Mouse (Mus musculus) C2C12 (cell line): ENCODE measurements around the gene Txn1. TPM values are rescaled to one million over a fixed set of nuclear protein-coding genes. Genes with fewer than 3 reads are reported as not detected.

ENCODE experiments used
- H3K27me3 ChIP-seq: one replicate; pipeline ENCODE4 v1.6.1; 2011; ENCODE audit not compliant: control insufficient read depth, insufficient read depth, insufficient read length
- H3K36me3 ChIP-seq: one replicate; pipeline ENCODE4 v1.6.1; 2011; ENCODE audit not compliant: control insufficient read depth, insufficient read depth
- H3K4me3 ChIP-seq: one replicate; pipeline ENCODE4 v1.5.1; 2011; ENCODE audit warnings: mild to moderate bottlenecking, control low read depth; ENCODE audit not compliant: poor library complexity, insufficient read depth, severe bottlenecking
- H3K79me2 ChIP-seq: one replicate; pipeline ENCODE4 v1.6.1; 2011; ENCODE audit not compliant: control insufficient read depth, insufficient read depth
- H3K79me3 ChIP-seq: one replicate; pipeline ENCODE4 v1.6.1; 2011; ENCODE audit warnings: low read depth, control low read depth
- H3ac ChIP-seq: one replicate; pipeline ENCODE3; 2011; ENCODE audit warnings: low read depth; ENCODE audit not compliant: control insufficient read depth, insufficient read length
- CEBPB ChIP-seq: IDR thresholded peaks from one replicate; pipeline ENCODE4 v1.6.1; 2011; ENCODE audit warnings: low read depth, mild to moderate bottlenecking, control low read depth, moderate library complexity
- CTCF ChIP-seq: IDR thresholded peaks from one replicate; pipeline ENCODE4 v1.5.1; 2011; ENCODE audit not compliant: control insufficient read depth, insufficient read depth, insufficient read length
- FOSL1 ChIP-seq: IDR thresholded peaks from one replicate; pipeline ENCODE4 v1.8.0; 2011; ENCODE audit warnings: mild to moderate bottlenecking, low read length; ENCODE audit not compliant: poor library complexity, insufficient read depth, severe bottlenecking
- MAX ChIP-seq: IDR thresholded peaks from one replicate; pipeline ENCODE4 v1.6.1; 2011; ENCODE audit warnings: mild to moderate bottlenecking, control low read depth
- MYOD1 ChIP-seq: IDR thresholded peaks from one replicate; pipeline ENCODE4 v1.6.1; 2011; ENCODE audit warnings: low read depth; ENCODE audit not compliant: control insufficient read depth, insufficient read length
- MYOG ChIP-seq: IDR thresholded peaks from one replicate; pipeline ENCODE4 v1.6.1; 2011; ENCODE audit not compliant: control insufficient read depth, insufficient read length; ENCODE audit errors: extremely low read depth
- USF1 ChIP-seq: IDR thresholded peaks from one replicate; pipeline ENCODE4 v1.6.1; 2011; ENCODE audit warnings: low read depth, mild to moderate bottlenecking, control low read depth, moderate library complexity
- polyA plus RNA-seq: library from polyadenylated mRNA; unstranded; fragments of >200 nt; fragmentation: generic; extraction: Trizol; gene quantifications from one replicate; pipeline ENCODE4 v1.2.1, GENCODE M21; 2012; ENCODE audit warnings: missing spikeins

The Txn1 gene
- polyA plus RNA-seq, 1 experiment = 623 TPM

- no peak overlapping the region for H3ac ChIP-seq
- no peaks in the 10 kb centered on the region for H3K79me3 ChIP-seq
- no peaks in the 10 kb centered on the region for H3K27me3 ChIP-seq
- no peak overlapping the region for H3K4me3 ChIP-seq
- H3K79me2 ChIP-seq = no peaks in the 10 kb centered on the region
- H3K36me3 ChIP-seq = peaks cover 3% of the 10 kb centered on the region
- TF ChIP-seq MYOG = no peak
- no peak for TF ChIP-seq MAX
- no peak for TF ChIP-seq USF1
- no peak for TF ChIP-seq MYOD1
- no peak for TF ChIP-seq CTCF
- no peak for TF ChIP-seq FOSL1
- TF ChIP-seq CEBPB = no peak
Measured at GRCm38 (mm10) chr4:57937292-57937691, 18.9 kb downstream of the Txn1 start.

DNA sequence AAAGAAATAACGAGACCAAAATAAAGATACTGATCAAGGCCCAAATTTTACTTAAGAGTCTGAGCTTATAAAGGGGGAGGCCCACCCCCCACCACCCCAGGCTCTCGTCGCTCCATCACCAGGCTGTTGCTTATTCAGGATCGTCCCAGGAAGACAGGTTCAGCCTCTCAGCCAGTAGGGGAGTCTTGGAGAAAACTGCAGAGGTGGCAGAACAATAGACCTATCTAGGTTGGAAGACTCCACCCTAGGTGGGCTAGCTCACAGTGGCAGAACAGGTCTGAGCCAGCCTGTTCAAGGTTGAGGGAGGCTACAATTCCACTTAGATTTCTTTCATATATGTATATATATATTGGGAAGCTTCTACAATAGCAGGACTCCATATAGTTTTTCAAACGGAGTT, 22.0 kb downstream of the Txn1 start:
- Histone ChIP-seq H3K79me2 (no peaks in the 10 kb centered on the region), H3ac (no peak overlapping the region), H3K36me3 (no peaks in the 10 kb centered on the region), H3K79me3 (no peaks in the 10 kb centered on the region), H3K4me3 (no peak overlapping the region), H3K27me3 (no peaks in the 10 kb centered on the region)
- TF ChIP-seq FOSL1 = no peak
- no peak for TF ChIP-seq MAX
- TF ChIP-seq CTCF = no peak
- no peak for TF ChIP-seq MYOG
- TF ChIP-seq CEBPB = no peak
- TF ChIP-seq MYOD1 = no peak
- TF ChIP-seq USF1 = no peak

GRCm38 (mm10) chr4:57930559-57931170, 25.5 kb downstream of the Txn1 start:
- no peaks in the 10 kb centered on the region for H3K79me3 ChIP-seq
- TF ChIP-seq CEBPB (no peak), MAX (no peak), CTCF (no peak), FOSL1 (no peak), MYOG (no peak), USF1 (no peak), MYOD1 (no peak)
- H3ac ChIP-seq = no peak overlapping the region
- no peaks in the 10 kb centered on the region for H3K36me3 ChIP-seq
- H3K27me3 ChIP-seq = no peaks in the 10 kb centered on the region
- no peaks in the 10 kb centered on the region for H3K79me2 ChIP-seq
- no peak overlapping the region for H3K4me3 ChIP-seq

- TF ChIP-seq USF1 = no peak
- no peaks in the 10 kb centered on the region for H3K79me3 ChIP-seq
- H3K79me2 ChIP-seq = no peaks in the 10 kb centered on the region
- no peaks in the 10 kb centered on the region for H3K27me3 ChIP-seq
- H3ac ChIP-seq = no peak overlapping the region
- H3K36me3 ChIP-seq = no peaks in the 10 kb centered on the region
- no peak overlapping the region for H3K4me3 ChIP-seq
Measured at GRCm38 (mm10) chr4:57927464-57928205, 28.6 kb downstream of the Txn1 start.

DNA sequence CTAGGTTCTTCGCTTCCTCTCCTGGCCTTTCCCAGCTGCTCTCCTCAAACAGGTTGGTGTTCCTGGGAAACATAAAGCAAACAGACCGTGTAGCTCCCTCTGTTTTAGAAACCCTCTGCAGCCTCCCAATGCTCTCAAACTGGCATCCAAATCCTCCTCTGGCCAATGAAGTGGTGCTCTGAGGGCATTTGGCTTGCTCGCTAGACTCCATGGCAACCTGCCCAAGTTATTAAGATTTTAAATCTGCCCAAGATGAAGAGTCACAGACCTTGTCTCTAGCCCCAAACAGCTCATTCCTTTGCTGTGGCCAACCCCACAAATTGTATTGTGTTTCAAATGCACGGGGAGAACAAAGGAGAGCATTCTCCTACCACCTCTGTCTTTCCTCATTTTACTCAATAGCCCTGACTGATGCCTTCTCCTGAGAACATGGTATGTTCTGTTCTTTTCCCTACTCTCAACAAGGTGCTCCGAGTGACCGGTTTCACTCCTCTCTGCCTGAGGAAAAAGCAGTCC, 31.6 kb downstream of the Txn1 start:
- no peak overlapping the region for H3ac ChIP-seq
- no peaks in the 10 kb centered on the region for H3K79me3 ChIP-seq
- no peaks in the 10 kb centered on the region for H3K27me3 ChIP-seq
- no peaks in the 10 kb centered on the region for H3K79me2 ChIP-seq
- no peaks in the 10 kb centered on the region for H3K36me3 ChIP-seq
- no peak overlapping the region for H3K4me3 ChIP-seq
- TF ChIP-seq CTCF = no peak
- no peak for TF ChIP-seq USF1
- TF ChIP-seq MYOD1 = no peak
- TF ChIP-seq FOSL1 = no peak
- TF ChIP-seq MYOG = no peak
- TF ChIP-seq CEBPB = no peak
- TF ChIP-seq MAX = no peak

- Histone ChIP-seq H3ac (no peak overlapping the region), H3K36me3 (no peaks in the 10 kb centered on the region), H3K4me3 (no peak overlapping the region), H3K79me3 (no peaks in the 10 kb centered on the region), H3K27me3 (no peaks in the 10 kb centered on the region), H3K79me2 (no peaks in the 10 kb centered on the region)
- TF ChIP-seq CTCF (no peak), MAX (no peak), FOSL1 (no peak), MYOG (no peak), MYOD1 (no peak), USF1 (no peak)
Measured at GRCm38 (mm10) chr4:57922171-57922570, 34.0 kb downstream of the Txn1 start.
